Mouse (Mus musculus) left cerebral cortex, postnatal 25 days (tissue): ENCODE data around the gene Ttc28. TPM values are rescaled to one million over a fixed set of nuclear protein-coding genes. Genes with fewer than 3 reads are reported as not detected.
A peak's percentile ranks its signal among the peaks of the same experiment; 100 is the strongest.
"Not testable (repeated sequence)": the region's sequence is repeated elsewhere in the genome, so short reads cannot be mapped to it uniquely, and the experiment has no call there.

Experiments
- DNase-seq, 2 experiments: peaks; one replicate each; pipeline ENCODE4 v3.0.0; 2022; ENCODE audit warnings: low spot score in 2 of 2, mixed read lengths in 1 of 2
- intact Hi-C: fragments of 180-260 bp; cut with DNase I; formaldehyde crosslinking; loops from one replicate; pipeline ENCODE4 v1.15.1; 2025
- total RNA-seq, 2 experiments: library from RNA; stranded (reverse); gene quantifications; 2 replicates each; pipeline ENCODE4 v1.2.3; 2021

Gene Ttc28
- total RNA-seq = 10 to 100 TPM; 11.6 to 13.2 TPM

DNA sequence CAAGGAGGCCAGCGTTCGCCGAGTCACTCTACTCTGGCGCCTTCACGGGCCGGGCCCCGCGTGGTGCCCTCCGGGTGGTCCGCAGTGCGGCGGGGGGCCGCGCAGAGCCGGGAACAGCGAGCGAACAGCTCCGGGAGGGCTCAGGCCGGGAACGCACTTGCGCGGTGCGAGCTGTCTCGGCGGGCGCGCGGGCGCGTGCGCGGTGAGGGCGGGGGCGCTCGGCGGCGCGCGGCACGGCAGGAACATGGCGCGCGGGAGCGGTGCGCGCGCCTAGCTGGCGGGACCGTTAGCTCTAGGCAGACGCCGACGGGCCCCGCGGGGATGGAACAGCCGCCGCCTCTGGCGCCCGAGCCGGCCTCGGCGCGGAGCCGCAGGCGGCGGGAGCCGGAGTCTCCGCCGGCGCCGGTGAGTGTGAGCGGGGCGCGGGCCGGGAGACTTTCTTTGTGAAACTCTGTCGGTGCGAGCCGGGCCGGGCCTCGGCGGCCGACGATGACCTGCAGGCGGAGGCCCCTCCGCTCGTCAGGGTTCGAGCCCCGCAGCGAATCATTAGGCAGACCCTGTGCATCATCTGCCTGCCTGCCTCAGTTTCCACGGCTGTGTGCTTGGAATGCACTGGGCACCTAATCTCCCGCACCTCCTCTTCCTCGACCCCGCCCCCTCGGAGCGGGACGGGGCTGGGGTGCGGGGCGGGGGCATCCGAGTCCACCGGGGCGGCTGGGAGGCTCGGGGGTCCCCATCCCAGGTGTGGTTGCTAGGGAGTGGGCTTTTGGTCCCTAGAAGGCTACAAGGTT is at the start of gene Ttc28:
Ttc28 (plus strand) TSS at position 220 of the 791 bp plus-strand sequence.
- DNase-seq = peak; percentile 87 to 91
- intact Hi-C loops = no loop called here

DNA sequence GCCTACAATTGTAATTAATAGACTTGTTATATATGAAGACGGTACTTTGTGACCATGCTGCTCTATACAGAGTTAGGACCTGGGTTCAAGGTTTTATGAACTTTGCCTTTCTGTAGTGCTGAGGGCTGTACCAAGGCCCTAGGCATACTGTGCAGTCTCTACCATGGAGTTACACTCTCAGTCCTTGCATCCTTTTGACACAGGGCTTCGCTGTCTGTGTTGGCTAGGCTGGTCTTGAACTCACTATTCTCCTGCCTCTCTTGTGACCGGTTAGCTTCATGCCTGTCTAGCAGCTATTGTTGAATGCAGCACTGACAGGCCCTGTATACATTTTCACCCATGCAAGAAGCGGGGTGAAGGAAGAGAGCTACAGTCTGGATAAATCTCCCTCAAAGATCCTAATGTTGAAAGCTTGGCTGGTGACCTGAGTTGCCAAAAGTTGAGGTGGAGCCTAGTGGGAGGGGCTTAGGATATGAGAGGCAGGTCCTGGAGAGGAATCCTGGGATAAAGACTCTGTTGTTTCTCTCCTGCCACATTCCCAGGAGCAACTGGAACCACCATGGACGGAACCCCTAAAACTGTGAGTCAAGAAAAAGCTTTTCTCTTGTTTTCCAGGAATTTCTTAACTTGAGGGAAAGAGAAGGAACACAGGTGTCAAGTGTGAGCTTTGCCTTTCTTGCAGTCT is 48.4 kb upstream of the Ttc28 start:
- no peak for DNase-seq
- intact Hi-C loops = loop anchor here (10.0 kb wide), 1 partner anchor 504 kb away; the partner anchor contains the start of gene Pitpnb

DNA sequence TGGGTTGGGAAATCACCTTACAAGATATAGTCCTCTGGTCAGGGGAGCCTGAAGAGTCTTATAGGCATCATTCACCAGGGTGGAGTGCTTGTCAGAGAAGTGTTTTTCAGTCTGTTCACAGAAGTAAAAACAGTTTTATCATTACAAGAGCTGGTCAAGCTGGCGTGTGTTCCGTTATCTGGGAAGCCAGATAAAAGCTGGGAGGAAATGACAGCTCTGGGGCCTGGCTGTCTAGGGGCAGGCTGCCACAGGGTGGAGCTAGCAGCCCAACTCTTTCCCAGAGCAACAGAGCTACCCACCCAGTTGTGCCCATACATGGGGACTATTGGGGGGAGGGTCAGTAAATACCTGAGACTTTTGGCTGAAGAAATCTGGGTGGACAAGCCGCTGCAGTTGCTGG is 43.6 kb upstream of the Ttc28 start:
- intact Hi-C loops = loop anchor here (1.0 to 10.0 kb wide), 5 partner anchors 87 to 499 kb away; partner anchors contain the start of gene Pitpnb
- DNase-seq = peak; percentile 32 to 49

- intact Hi-C loops = loop anchor here (5.0 to 10.0 kb wide), 2 partner anchors 374 to 497 kb away; partner anchors contain the start of gene Pitpnb
- DNase-seq = not testable (repeated sequence)
These were observed 41.6 kb upstream of the Ttc28 start for GRCm38 (mm10) chr5:110838016-110838415.

GRCm38 (mm10) chr5:110839038-110839677 is 40.4 kb upstream of the Ttc28 start:
- intact Hi-C loops = loop anchor here (5.0 to 10.0 kb wide), 2 partner anchors 373 to 496 kb away; partner anchors contain the start of gene Pitpnb
- no peak for DNase-seq

DNA sequence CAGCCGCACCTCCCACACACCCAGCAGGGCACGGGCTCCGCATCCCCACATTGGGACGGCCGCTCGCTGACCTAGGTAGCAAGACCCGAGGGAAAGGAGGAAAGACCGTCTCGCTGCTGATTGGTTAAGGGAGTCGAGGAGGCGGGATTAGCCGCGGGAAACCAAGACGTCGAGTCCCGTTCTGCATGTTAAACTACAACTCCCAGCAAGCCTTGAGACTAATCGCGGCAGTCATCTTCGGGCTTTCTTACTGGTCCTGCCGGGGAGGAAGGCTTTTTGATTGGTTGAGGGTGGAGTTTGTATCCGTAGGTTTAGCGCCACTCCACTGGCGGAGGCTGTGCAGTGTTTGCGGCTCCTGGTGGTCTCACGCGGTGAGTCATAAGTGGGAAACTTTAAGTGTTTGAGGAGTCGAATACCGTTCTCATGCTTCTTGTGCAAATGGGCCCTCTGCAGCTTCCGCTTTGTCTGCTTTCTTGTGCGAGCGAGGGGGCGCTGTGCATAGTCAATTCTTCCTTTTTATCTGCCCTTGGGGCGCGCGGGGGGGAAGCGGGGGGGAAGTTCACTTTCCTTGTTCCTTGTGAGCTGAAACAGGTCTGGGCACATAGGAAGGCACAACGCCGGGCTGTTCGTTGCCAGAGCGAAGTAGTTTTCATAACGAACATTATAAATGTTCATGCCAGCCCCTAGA is 39.8 kb upstream of the Ttc28 start, which contains the start of the genes Hscb and Chek2:
Hscb (minus strand) TSS at position 100 of the 688 bp plus-strand sequence.
Chek2 (plus strand) TSS at position 302 of the 688 bp plus-strand sequence.
- DNase-seq = peak; percentile 98 to 99
- intact Hi-C loops = loop anchor here (5.0 to 10.0 kb wide), 2 partner anchors 372 to 495 kb away; partner anchors contain the start of gene Pitpnb

DNA sequence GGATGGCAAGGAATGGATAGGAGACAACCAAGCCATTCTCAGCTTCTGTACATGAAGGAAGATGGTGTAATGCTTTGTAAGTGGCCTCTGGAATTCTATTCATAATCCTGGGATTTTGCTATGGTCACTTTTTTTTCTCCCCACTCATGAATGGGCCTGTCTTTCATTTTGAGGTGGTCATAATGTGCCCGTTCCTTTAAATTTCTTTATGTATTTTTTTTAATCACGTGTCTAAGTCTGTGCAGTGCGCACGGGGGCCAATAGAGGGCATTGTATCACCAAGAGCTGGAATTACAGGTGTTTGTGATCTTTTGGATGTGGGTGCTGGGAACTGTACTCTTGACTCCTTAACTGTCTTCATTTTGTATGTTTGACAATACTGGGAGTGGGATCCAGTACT is 39.1 kb upstream of the Ttc28 start:
- DNase-seq = peak in 1 of 2 experiments; percentile 40
- intact Hi-C loops = no loop called here

- intact Hi-C loops = no loop called here
- no peak for DNase-seq
These were observed 38.3 kb upstream of the Ttc28 start for GRCm38 (mm10) chr5:110841046-110841862.

DNA sequence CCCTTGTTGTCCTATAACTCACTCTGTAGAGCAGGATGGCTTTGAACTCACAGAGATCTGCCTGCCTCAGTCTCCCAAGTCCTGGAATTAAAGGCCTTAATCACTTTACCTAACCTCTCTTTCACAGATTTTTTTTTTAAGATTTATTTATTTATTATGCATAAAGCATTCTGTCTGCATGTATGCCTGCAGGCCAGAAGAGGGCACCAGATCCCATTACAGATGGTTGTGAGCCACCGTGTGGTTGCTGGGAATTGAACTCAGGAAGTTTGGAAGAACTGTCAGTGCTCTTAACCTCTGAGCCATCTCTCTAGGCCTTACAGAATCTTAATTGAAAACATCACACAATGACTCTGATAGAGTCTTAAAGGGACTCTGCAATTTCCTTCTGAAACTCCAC is 26.6 kb upstream of the Ttc28 start:
- DNase-seq = no peak
- intact Hi-C loops = loop anchor here (5.0 kb wide), 1 partner anchor 64 kb away; no protein-coding TSS in a partner anchor

- intact Hi-C loops = no loop called here
- no peak for DNase-seq
These were observed 22.5 kb upstream of the Ttc28 start for GRCm38 (mm10) chr5:110857091-110857490.

- intact Hi-C loops = no loop called here
- peak; percentile 22 to 31 for DNase-seq
These were observed 20.5 kb upstream of the Ttc28 start for GRCm38 (mm10) chr5:110859013-110859650.

- no peak for DNase-seq
- intact Hi-C loops = no loop called here
These were observed 19.2 kb upstream of the Ttc28 start for GRCm38 (mm10) chr5:110860445-110860844.

GRCm38 (mm10) chr5:110868460-110868859 is 11.1 kb upstream of the Ttc28 start:
- intact Hi-C loops = no loop called here
- no peak for DNase-seq

GRCm38 (mm10) chr5:110869242-110869669 is 10.3 kb upstream of the Ttc28 start:
- peak in 1 of 2 experiments; percentile 27 for DNase-seq
- intact Hi-C loops = no loop called here

DNA sequence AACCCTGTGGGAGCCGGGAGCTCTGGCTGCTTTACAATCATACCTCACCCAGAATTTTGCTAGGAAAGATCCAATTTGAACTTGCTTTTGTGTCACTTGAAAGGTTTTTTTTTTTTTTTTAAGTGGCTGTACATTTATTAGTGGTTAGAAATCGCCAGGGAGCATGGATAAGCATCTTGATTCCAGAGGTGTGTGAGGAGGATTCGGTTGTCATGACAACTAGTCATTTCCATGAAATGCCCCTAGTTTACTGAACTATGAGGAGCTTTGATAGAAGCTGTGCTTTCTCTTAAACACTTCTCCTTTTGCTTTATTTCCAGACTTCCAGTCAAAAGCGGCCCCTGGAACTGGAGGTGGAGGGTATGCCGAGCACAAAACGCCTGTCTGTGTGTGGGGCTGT is 6.4 kb upstream of the Ttc28 start:
- intact Hi-C loops = no loop called here
- DNase-seq = peak in 1 of 2 experiments; percentile 14

DNA sequence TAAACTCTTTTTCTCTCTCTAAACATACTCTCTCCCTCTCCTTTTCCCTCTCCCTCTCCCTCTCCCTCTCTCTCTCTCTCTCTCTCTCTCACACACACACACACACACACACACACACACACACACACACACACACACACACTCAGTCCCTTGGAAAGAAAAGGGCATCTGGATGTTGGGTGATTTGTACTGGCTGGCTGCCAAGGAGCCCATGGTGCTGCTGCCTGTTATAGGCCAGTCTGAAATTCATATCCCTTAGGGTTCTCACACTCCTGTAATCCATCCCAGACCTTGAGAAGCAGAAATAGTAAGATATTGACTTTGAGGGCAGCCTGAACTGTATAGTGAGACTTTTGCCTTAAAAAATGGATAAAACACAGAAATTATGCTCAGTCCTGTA is 4.9 kb upstream of the Ttc28 start:
- no peak for DNase-seq
- intact Hi-C loops = no loop called here

DNA sequence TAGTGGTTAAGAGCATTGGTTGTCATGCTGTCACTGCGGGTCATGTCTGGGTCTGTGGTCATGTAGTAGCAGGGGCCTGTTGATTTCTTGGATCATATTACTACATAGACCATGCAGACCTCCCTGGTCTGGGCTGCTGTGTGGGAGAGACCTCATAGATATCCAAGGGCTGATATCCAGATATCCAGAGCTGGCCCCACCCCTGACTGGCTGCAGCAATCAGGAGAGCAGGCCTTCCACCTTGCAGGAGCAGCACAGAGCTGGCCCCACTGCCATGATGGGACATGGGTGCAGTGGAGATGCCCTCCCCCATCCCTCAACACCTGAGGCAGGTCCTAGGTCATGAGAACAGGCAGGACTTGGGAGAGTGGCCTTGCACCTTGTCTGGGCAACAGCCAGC is 4.3 kb upstream of the Ttc28 start:
- intact Hi-C loops = no loop called here

More for the DNA sequence above, 4.3 kb upstream of the Ttc28 start:
- DNase-seq = no peak
